Mouse (Mus musculus): ENCODE results near the gene Grin2c.

Gene Grin2c

DNA sequence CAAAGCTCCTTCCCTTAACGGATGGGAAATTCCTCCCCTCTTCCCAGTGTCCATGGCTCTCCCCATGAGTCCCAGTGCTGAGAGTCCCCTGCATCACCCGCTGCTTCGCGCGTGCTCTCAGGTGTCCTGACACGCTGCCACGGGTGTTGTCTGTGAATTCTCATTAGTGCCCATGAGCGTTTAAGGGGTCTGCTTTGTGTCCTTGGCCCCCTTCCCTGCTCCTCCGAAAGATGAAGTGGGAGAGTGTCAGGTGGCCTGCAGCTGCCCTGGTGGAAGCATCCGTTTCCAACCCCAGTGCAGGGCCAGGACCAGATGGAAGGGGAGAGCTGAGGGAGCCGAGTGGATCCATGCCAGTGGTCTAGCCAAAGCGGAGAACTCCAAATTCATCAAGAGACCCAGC is 58.9 kb downstream of the Grin2c start:
- no peak for DNase-seq (ENCODE audit: extremely low read depth, low read depth)

DNA sequence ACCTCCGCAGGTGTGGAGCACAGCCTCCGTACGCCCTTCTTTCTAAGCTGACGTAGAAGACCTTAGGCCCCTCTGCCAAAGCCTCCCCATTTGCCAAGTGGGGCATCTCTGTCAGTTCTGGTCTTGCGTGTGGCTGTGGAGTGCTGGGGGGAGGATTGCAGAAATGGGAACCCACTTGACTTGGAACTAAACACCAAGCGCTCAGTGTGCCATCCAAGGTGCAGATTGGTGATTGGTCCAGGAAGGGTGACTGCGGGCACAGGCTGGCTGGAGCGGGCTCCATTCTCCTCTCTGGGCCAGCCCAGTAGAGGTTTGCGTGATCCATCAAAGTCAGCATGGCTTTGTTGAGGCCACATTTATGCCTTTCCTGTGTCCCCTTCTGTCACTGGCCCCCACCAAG is 64.3 kb downstream of the Grin2c start:
- DNase-seq (ENCODE audit: extremely low read depth, low read depth), result no peak

DNA sequence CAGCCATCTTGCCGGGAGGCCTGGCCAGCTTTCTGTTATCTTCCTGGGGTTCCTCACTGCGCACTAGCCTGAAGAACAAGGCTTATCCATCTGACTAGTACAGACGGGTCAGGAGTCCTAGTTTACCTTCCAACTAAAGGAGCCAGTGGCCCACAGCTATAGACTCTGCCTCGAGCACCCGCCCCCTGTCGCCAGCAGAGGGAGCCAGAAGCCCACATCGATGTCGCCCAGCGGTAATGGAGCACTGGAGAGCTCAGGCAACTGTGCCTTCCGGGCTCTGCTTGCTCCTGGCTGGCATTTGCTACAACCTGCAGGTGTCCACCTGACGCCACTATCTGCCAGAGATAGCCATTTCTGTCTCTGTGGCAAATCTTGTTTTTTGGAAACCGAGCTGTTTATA is 64.7 kb downstream of the Grin2c start:
- no peak for DNase-seq (ENCODE audit: extremely low read depth, low read depth)

DNA sequence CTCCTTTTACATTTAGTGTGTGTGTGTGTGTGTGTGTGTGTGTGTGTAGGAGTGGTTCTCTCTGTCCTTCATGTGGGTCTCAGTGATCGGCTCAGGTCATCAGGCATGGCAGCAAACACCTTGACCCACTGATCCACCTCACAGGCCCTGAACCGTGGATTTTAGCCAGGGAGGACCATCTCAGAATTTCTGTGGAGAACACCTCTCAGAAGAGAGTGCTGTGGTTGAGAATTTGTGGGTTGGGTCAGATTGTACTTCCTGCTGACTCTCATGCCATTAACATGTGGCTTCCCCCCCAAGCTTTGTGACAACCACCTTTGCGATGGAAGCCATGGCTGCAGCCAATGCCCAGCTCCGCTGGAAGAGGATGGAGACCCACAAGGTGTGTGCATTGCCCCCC is 66.5 kb downstream of the Grin2c start:
- DNase-seq (ENCODE audit: extremely low read depth, low read depth), result no peak

Data from MEL-GATA-1-ER (cell line).